Mouse (Mus musculus) adrenal gland, postnatal 25 days (tissue): ENCODE measurements at regions not wholly inside any gene's neighbourhood (a gene's known extent, or its start where the extent isn't known, plus 50 kb on each side); places are given as distances from the start of the nearest gene placed in this dataset.

Source experiments
- DNase-seq: peaks from one replicate; pipeline ENCODE4 v3.0.0; 2021; ENCODE audit warnings: mixed read lengths

DNA sequence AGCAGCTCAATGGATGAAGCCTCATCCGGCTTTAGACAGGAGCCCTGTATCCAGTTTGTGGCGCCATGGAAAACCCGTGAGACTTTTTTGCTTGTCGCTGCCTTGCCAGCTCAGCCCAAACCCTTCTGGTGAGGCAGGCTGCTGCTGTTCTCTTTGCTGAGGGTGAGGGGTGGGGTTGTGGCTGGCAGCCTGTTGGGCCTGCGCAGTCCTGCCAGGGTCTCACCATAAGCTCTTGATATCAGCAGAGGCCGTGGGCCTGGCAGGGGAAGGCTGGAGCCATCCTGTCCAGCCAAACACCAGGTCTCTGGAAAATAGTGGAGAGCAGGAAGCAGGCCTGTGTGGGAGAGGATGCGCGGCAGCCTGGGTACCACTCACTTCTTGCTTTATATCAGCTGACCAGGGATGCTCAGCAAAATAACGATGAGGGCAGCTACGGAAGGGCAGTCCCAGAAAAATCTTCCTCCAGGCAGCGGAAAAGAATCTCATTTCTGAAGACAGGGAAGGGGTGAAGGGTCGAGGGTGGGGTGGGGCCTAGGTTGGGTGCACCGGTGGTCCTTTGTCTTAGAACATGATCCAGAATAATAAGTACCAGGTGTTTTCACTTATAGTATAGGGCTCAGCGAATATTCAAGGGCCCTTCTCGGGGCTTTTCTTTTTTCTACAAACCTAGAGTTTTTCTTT is 73.4 kb upstream of the Medag start:
- DNase-seq = no peak

DNA sequence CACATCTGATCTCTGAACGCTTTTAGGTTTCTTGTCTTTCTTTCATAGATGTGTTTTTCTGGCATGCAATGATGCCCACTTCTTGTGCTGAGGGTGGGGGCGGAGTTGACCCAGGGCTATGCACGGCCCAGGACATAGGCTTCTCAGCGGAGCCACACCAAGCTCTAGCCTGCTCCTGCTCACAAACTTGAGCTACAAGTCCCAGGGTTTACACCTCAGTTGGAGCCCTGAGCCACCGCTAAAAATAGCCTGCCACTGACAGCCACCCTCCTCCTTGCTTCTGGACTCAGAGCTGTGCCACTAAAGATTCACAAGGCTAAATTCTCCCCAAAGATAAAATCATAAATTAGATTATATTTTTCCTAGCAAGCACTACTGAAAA is 72.9 kb upstream of the Medag start:
- no peak for DNase-seq

DNA sequence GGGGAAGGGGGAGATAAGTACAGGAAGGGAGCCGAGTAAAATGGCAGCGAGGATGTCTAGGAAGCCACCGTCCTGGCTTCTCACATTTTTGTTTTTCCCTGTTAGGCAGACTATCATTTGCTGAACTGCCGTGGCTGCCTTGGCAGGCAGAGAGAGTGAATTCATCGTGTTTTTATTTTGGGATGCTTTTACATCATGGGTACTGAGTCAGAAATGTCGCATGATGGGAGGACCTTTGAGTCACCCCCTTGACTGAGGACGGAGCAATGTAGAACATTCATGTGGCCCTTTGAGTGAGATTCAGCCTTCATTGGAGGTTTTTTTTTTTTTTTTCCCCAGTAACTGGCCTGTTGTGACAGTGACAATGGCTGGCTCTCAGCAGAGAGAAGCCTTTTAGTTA is 71.2 kb upstream of the Medag start:
- DNase-seq = peak; percentile 22

DNA sequence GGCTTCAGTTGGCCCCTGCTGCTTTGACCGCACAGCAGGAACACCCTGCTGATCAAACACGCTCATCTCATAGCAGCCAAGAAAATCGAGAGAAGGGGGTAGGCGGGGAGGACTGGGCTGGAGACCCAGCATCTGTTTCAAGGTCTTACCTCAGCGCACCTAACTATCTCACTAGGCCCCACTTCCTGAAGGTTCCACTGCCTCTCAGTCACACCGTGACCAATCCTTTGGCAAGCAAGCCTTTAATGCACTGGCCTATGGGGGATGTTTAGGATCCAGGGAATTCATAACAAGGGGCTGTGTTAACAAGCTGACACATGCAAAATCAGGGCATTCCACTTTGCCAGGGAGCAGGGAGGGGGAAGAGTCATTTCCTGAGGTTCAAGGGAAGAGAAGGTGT is 70.1 kb upstream of the Medag start:
- DNase-seq = no peak

DNA sequence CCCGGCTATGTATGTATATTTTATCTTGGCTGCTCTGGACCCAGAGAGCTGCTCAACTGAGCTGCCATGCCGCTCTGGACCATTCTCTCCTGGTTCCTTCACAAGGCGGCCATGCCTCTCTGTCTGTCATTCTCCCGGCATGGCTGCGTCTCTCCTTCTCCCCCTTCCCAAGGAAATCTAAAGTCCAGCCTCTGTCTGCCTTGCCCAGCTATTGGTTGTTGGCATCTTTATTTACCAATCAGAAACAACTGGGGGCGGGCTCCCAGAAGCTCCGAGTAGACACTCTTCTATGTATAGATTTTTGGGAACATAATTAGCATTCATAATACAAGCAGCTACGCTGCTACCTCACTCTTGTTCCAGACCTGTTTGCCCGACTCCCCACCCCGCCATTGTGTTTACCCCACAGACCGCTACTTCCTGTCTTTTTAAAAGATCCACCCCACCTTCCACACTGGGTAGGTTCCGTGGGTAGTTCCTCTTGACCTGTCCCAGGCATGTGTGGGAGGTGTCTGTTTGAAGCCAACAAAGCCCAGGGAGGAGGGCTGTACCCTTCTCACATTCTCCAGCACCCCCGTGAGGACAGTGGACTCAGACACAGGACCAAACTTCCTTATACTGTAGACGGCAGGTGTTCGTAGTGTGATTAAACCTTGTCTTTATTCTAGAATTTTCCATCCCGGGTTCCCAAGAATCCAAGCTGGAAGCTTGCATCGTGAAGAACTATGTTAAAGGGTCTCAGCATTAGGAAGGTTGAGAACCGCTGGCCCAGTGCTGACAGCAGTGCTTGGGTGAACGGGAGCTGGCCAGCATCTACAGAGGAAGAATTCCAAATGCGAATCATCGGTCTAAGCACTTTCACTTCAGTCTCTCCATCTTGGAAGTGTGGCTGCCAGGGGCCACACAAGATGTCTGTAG is 67.7 kb upstream of the Medag start:
- DNase-seq = no peak

DNA sequence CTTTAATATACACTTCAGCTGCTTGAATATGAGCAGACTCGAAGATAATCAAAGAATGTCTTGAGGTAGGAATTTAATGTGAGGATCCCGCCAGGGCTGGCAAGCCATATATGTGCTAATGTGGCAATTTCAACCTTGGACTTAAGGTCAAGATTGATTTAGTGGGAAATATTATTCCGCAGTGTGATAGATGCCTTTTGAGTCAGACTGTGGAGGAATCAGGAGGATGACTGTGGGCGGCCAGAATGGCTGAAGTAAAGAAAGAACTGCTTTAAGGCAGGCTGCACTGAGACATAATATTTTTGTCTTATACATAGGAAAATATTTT is 67.1 kb upstream of the Medag start:
- DNase-seq = no peak

DNA sequence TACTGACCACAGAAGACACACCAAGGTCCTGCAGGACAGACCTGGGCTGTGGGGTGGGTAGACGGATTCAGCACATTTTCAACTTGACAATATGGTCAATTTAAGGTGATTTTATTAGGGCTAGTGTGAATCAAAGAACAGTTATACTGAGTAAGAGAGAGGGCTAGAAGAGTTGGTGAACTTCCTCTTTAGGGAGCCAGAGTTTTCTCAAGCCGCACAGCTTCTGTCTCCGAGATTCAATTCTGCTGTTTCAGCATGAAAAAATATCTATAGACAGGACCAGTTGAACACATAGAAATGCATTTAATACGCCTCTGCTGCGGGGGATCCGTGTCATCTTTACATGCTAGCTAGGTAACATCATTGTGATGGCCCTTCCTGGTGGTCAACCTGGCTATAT is 66.4 kb upstream of the Medag start:
- no peak for DNase-seq

DNA sequence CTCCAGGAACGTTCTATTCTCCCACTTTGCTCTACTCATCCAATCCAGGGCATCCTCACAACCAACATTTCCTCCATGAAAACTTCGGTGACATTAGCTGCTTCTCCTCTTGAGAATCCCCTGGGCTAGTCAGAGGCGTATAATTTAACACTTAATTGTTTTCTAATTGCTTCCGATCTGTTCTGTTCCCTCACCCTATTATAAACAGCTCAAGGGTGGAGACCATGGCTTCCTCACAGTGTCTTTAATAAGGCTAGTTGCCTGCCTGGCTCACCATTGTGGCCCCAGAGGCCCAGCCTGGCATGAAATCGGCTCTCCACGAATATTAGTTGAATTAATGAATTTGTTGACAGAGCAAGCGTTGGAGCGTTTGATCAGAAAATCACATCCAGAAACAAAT is 61.9 kb upstream of the Medag start:
- no peak for DNase-seq

DNA sequence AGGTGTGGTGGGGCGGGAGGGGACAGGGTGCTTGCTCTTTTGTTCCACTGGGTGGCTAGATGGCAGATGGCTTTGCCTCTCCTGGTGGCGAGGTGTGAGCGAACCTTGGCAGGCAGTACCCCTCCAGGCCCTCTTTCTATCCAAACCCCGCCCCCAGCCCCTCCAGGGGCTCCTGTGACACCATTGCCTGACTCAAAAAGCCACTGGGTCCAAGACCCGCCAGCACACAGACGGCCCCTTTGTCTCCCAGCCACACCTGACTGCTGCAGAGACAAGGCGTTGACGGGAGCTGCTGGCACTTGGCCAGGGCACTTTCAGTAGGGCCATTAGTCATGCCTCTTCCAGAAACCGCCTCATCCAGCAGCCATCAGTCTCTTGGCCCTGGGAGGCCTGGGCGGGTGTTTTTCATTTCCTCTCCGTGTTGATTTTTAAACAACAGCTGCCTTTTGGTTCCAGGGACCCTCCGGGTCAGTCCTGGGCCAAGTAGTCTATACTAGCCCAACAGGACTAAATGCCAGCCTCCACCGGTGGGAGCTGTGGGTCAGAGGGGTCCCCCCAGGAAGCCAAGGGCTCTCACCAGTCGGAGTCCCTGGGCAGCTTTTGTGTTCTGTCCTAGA is 58.4 kb upstream of the Medag start:
- peak; percentile 74 for DNase-seq

DNA sequence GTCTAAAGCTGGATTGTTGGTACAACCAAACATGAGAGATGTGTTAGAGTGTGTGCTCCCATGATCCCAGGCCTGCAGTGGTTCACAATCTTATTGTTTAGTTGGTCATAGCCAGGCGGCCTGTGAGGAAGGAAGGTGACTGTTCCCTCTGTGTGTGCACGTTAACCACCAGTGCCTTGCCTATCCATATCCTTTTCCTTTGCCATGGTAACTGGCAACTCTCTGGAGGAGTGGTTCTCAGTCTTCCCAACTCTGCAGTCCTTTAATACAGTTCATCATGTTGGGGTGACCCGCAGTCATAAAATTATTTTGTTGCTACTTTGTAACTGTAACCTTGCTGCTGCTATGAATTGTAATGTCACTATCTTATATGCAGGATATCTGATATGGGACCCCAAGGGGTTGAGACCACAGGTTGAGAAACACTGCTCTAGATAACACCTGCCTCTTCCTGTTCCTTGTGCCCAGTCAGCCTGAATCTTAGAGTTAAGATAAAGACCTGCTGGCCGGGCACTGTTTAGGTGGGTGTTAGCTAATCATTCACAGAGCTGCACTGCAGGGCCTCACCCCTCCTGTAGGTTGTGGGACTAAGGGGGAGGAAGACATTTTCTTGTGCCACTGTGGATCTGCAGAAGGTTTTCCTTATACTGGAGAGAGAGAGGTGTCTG is 57.0 kb upstream of the Medag start:
- no peak for DNase-seq

DNA sequence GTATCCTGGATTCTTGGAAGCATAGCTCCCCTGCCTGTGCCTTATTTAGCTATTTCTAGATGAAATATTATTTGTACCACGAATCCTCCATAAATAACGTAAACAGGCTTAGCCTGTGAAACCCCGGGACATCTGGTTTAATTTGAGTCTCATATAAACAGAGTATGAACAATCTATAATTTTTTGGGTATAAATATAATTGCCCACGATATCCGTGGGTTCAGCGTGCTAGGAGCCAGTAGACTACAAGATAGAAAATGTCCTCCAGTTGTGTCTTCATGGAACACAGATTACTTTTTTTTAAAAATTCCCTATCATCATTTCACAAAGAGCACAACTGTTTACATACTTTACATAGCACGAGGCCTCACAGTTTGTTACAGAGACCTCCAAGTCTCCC is 56.4 kb upstream of the Medag start:
- DNase-seq = no peak

DNA sequence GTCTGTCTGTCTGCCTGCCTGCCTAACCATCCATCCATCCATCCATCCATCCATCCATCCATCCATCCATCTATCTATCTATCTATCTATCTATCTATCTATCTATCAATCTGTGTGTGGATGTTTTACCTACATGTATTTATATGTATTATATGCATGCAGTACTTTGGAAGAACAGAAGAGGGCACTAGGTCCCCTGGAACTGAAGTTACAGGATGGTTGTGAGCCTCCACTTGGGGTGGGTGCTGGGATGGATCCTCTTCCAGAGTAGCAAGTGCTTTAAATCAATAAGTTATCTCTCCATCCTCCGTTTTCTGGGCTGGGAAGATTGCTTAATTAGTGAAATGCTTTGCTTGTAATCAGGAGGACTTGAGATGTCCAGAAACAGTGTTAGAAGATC is 54.6 kb upstream of the Medag start:
- DNase-seq = no peak
